Mouse (Mus musculus) G1E (cell line): ENCODE results near the gene Acsm4. TPM values are rescaled to one million over a fixed set of nuclear protein-coding genes. Genes with fewer than 3 reads are reported as not detected.

Experiments used
- ATAC-seq: 2 replicates; pipeline ENCODE4 v1.8.0; 2016; ENCODE audit warnings: mild to moderate bottlenecking; ENCODE audit not compliant: insufficient number of reproducible peaks, poor library complexity, low FRiP score, severe bottlenecking; ENCODE audit errors: extremely low read depth
- DNase-seq: peaks from one replicate; pipeline ENCODE4 v3.0.0; 2012; ENCODE audit warnings: low spot score
- H3K27me3 ChIP-seq: 2 replicates; pipeline ENCODE4 v1.6.1; 2012; ENCODE audit warnings: mild to moderate bottlenecking, low read length, inconsistent platforms; ENCODE audit not compliant: insufficient read depth
- H3K36me3 ChIP-seq: replicated peaks from 2 replicates; pipeline ENCODE3; 2012; ENCODE audit warnings: mild to moderate bottlenecking, inconsistent platforms
- H3K4me1 ChIP-seq: 2 replicates; pipeline ENCODE4 v1.6.1; 2012; ENCODE audit warnings: low read depth, low read length, inconsistent platforms, mixed read lengths; ENCODE audit not compliant: insufficient read depth
- H3K4me3 ChIP-seq: 2 replicates; pipeline ENCODE4 v1.5.1; 2012; ENCODE audit warnings: low read depth, mild to moderate bottlenecking, inconsistent platforms, low read length, moderate library complexity, mixed read lengths
- H3K9me3 ChIP-seq: replicated peaks from 2 replicates; pipeline ENCODE4 v1.6.1; 2012; ENCODE audit warnings: inconsistent platforms
- CTCF ChIP-seq: IDR thresholded peaks from 2 replicates; pipeline ENCODE4 v1.5.1; 2012; ENCODE audit warnings: low read depth, low read length, inconsistent platforms, mixed read lengths
- GATA1 ChIP-seq: IDR thresholded peaks from 2 replicates; pipeline ENCODE4 v1.6.1; 2012; ENCODE audit warnings: borderline replicate concordance, low read length, inconsistent platforms, mixed read lengths
- GATA2 ChIP-seq: IDR thresholded peaks from 2 replicates; pipeline ENCODE4 v1.6.1; 2012; ENCODE audit warnings: low read depth, low read length, inconsistent platforms, borderline replicate concordance
- POLR2AphosphoS5 ChIP-seq: IDR thresholded peaks from 2 replicates; pipeline ENCODE4 v1.6.1; 2012; ENCODE audit warnings: low read depth, low read length, inconsistent platforms; ENCODE audit not compliant: insufficient replicate concordance
- TAL1 ChIP-seq: conservative IDR thresholded peaks from 2 replicates; pipeline ENCODE4 v1.6.1; 2012; ENCODE audit warnings: low read depth, low read length, inconsistent platforms, mixed read lengths
- polyA plus RNA-seq: library from polyadenylated mRNA; stranded (reverse); fragments of >175 nt; gene quantifications from 2 replicates; pipeline ENCODE4 v1.2.3, GENCODE M21; 2012
- total RNA-seq, 2 experiments: library from RNA; stranded (forward) in 1 of 2; stranded (reverse) in 1 of 2; fragments of 200-1000 nt in 1 of 2; fragments of >200 nt in 1 of 2; fragmentation: Nextera tagmentation in 1 of 2; gene quantifications; 2 replicates each; pipeline ENCODE4 v1.2.3; 2014 to 2017

The Acsm4 gene
- total and polyA plus RNA-seq, 3 experiments: not detected

- TF ChIP-seq POLR2AphosphoS5 (no peak), CTCF (no peak), TAL1 (no peak), GATA2 (no peak), GATA1 (no peak)
- no peak overlapping the region for H3K4me3 ChIP-seq
- no peaks in the 10 kb centered on the region for H3K4me1 ChIP-seq
- no peaks in the 10 kb centered on the region for H3K36me3 ChIP-seq
- H3K9me3 ChIP-seq: no peaks in the 10 kb centered on the region
- ATAC-seq (no peak), DNase-seq (no peak)
- peaks cover 3% of the 10 kb centered on the region; the same call in 1 of the 2 replicates for H3K27me3 ChIP-seq
These were observed 63.9 kb downstream of the Acsm4 start for GRCm38 (mm10) chr7:119753696-119754095.

- H3K9me3 ChIP-seq: no peaks in the 10 kb centered on the region
- H3K4me3 ChIP-seq: no peak within 1 kb of the TSS
- DNase-seq: no peak
- no peaks in the 10 kb centered on the region for H3K36me3 ChIP-seq
- TF ChIP-seq GATA1: no peak
- no peak for TF ChIP-seq POLR2AphosphoS5
- TF ChIP-seq CTCF: no peak
- no peak for TF ChIP-seq TAL1
- TF ChIP-seq GATA2: no peak
- no peak for ATAC-seq
- H3K27me3 ChIP-seq: peaks cover 18% of the 10 kb centered on the region
- no peaks in the 10 kb centered on the region for H3K4me1 ChIP-seq
These were observed 70.7 kb downstream of the Acsm4 start, which contains the start of gene Acsm3 for GRCm38 (mm10) chr7:119760527-119760951. Gene Acsm3 (plus strand): TSS chr7:119760923.

GRCm38 (mm10) chr7:119762166-119762697 is 72.4 kb downstream of the Acsm4 start:
- H3K4me3 ChIP-seq: no peak overlapping the region
- DNase-seq (no peak), ATAC-seq (no peak)
- no peak for TF ChIP-seq GATA2
- TF ChIP-seq CTCF: no peak
- no peak for TF ChIP-seq TAL1
- TF ChIP-seq POLR2AphosphoS5: no peak
- TF ChIP-seq GATA1: no peak
- H3K36me3 ChIP-seq: no peaks in the 10 kb centered on the region
- no peaks in the 10 kb centered on the region for H3K9me3 ChIP-seq
- no peaks in the 10 kb centered on the region for H3K4me1 ChIP-seq
- H3K27me3 ChIP-seq: peaks cover 18% of the 10 kb centered on the region

Other genes starting within 250 kb of the Acsm4 start
- not detected in 2 replicates for gene Gp2, start 230.7 kb upstream of the Acsm4 start, total RNA-seq (2014; fragmentation: Nextera tagmentation)
- gene Gp2, start 230.7 kb upstream of the Acsm4 start, total RNA-seq (2017): not detected in 2 replicates
- gene Gp2, start 230.7 kb upstream of the Acsm4 start, polyA plus RNA-seq: not detected in 2 replicates
- not detected in 2 replicates for gene Umod, start 210.7 kb upstream of the Acsm4 start, total RNA-seq (2014; fragmentation: Nextera tagmentation)
- gene Umod, start 210.7 kb upstream of the Acsm4 start, total RNA-seq (2017): 0.16 TPM in 1 of 2 replicates, not detected in the other
- not detected in 2 replicates for gene Umod, start 210.7 kb upstream of the Acsm4 start, polyA plus RNA-seq
- gene Acsm5, start 170.6 kb upstream of the Acsm4 start, total RNA-seq (2014; fragmentation: Nextera tagmentation): not detected in 2 replicates
- gene Acsm5, start 170.6 kb upstream of the Acsm4 start, total RNA-seq (2017): 0.11 TPM in 1 of 2 replicates, not detected in the other
- gene Acsm5, start 170.6 kb upstream of the Acsm4 start, polyA plus RNA-seq: not detected in 2 replicates
- not detected in 2 replicates for gene Pdilt, start 166.5 kb upstream of the Acsm4 start, total RNA-seq (2014; fragmentation: Nextera tagmentation)
- not detected in 2 replicates for gene Pdilt, start 166.5 kb upstream of the Acsm4 start, total RNA-seq (2017)
- gene Pdilt, start 166.5 kb upstream of the Acsm4 start, polyA plus RNA-seq: not detected in 2 replicates
- not detected in 2 replicates for gene Acsm2, start 135.7 kb upstream of the Acsm4 start, total RNA-seq (2014; fragmentation: Nextera tagmentation)
- 0.05 and 0.12 TPM in 2 replicates for gene Acsm2, start 135.7 kb upstream of the Acsm4 start, total RNA-seq (2017)
- gene Acsm2, start 135.7 kb upstream of the Acsm4 start, polyA plus RNA-seq: not detected in 2 replicates
- gene Acsm1, start 83.0 kb upstream of the Acsm4 start, total RNA-seq (2014; fragmentation: Nextera tagmentation): not detected in 2 replicates
- not detected in 2 replicates for gene Acsm1, start 83.0 kb upstream of the Acsm4 start, total RNA-seq (2017)
- gene Acsm1, start 83.0 kb upstream of the Acsm4 start, polyA plus RNA-seq: not detected in 2 replicates
- 41.4 and 53.9 TPM in 2 replicates for gene Thumpd1, start 30.8 kb downstream of the Acsm4 start, total RNA-seq (2014; fragmentation: Nextera tagmentation)
- gene Thumpd1, start 30.8 kb downstream of the Acsm4 start, total RNA-seq (2017): 102 and 115 TPM in 2 replicates
- gene Thumpd1, start 30.8 kb downstream of the Acsm4 start, polyA plus RNA-seq: 64.8 and 72.8 TPM in 2 replicates
- gene Acsm3, start 70.9 kb downstream of the Acsm4 start, total RNA-seq (2014; fragmentation: Nextera tagmentation): not detected in 2 replicates
- 0.23 and 0.49 TPM in 2 replicates for gene Acsm3, start 70.9 kb downstream of the Acsm4 start, total RNA-seq (2017)
- not detected in 2 replicates for gene Acsm3, start 70.9 kb downstream of the Acsm4 start, polyA plus RNA-seq
- gene Rexo5, start 104.0 kb downstream of the Acsm4 start, total RNA-seq (2014; fragmentation: Nextera tagmentation): 64.3 and 76.8 TPM in 2 replicates
- 42.8 and 58.4 TPM in 2 replicates for gene Rexo5, start 104.0 kb downstream of the Acsm4 start, total RNA-seq (2017)
- gene Rexo5, start 104.0 kb downstream of the Acsm4 start, polyA plus RNA-seq: 2.5 and 3.5 TPM in 2 replicates
- 49.1 and 65.5 TPM in 2 replicates for gene Eri2, start 104.0 kb downstream of the Acsm4 start, total RNA-seq (2014; fragmentation: Nextera tagmentation)
- 32.4 and 37.4 TPM in 2 replicates for gene Eri2, start 104.0 kb downstream of the Acsm4 start, total RNA-seq (2017)
- 1.2 and 1.7 TPM in 2 replicates for gene Eri2, start 104.0 kb downstream of the Acsm4 start, polyA plus RNA-seq
- 2.4 and 2.5 TPM in 2 replicates for gene Lyrm1, start 205.8 kb downstream of the Acsm4 start, total RNA-seq (2014; fragmentation: Nextera tagmentation)
- 5.7 and 6.0 TPM in 2 replicates for gene Lyrm1, start 205.8 kb downstream of the Acsm4 start, total RNA-seq (2017)
- gene Lyrm1, start 205.8 kb downstream of the Acsm4 start, polyA plus RNA-seq: 0.91 and 1.2 TPM in 2 replicates
- gene Dcun1d3, start 206.3 kb downstream of the Acsm4 start, total RNA-seq (2014; fragmentation: Nextera tagmentation): 8.9 and 9.4 TPM in 2 replicates
- 10.2 and 10.8 TPM in 2 replicates for gene Dcun1d3, start 206.3 kb downstream of the Acsm4 start, total RNA-seq (2017)
- 4.4 and 8.9 TPM in 2 replicates for gene Dcun1d3, start 206.3 kb downstream of the Acsm4 start, polyA plus RNA-seq